Mouse (Mus musculus) liver, adult 2 months (tissue): ENCODE measurements around the gene Pcsk6.

ENCODE experiments used
- CTCF ChIP-seq: fragments of 200-500 bp; IDR thresholded peaks from 2 replicates; pipeline ENCODE4 v1.5.1; 2011; ENCODE audit warnings: low read depth, low read length, control low read depth
- POLR2A ChIP-seq: fragments of 200-500 bp; IDR thresholded peaks from 2 replicates; pipeline ENCODE4 v1.6.1; 2011; ENCODE audit warnings: low read length, control low read depth; ENCODE audit not compliant: insufficient read depth; ENCODE audit errors: extremely low read depth

- TF ChIP-seq POLR2A (no peak), CTCF (no peak)
These were observed 45.2 kb downstream of the Pcsk6 start for GRCm38 (mm10) chr7:65906528-65907272.
